Mouse (Mus musculus): ENCODE results near the gene Nrxn2.

Gene Nrxn2

GRCm38 (mm10) chr19:6545481-6545880, 127.0 kb downstream of the Nrxn2 start:
- H3K4me1 ChIP-seq (replicated peaks; ENCODE audit: low read depth, low read length), result peaks cover 12% of the 10 kb centered on the region
- no peak overlapping the region for H3K4me3 ChIP-seq (replicated peaks; ENCODE audit: low read length)
- TF ChIP-seq POU5F1 (IDR thresholded peaks at IDR 0.05; ENCODE audit: borderline replicate concordance, low read length), result no peak
- no peak for TF ChIP-seq NANOG (IDR thresholded peaks at IDR 0.05; ENCODE audit: borderline replicate concordance, low read length)
- TF ChIP-seq CTCF (conservative IDR thresholded peaks at IDR 0.05; ENCODE audit: low read length), result no peak
- H3K9me3 ChIP-seq (ENCODE audit: low read length), result no peaks in the 10 kb centered on the region; the same call in 1 of the 2 replicates
- no peaks in the 10 kb centered on the region for H3K36me3 ChIP-seq (ENCODE audit: insufficient read depth, low read length)
- H3K27me3 ChIP-seq (ENCODE audit: insufficient read depth, low read length), result peaks cover 67% of the 10 kb centered on the region

- Histone ChIP-seq H3K9me3 (ENCODE audit: low read length) (no peaks in the 10 kb centered on the region; the same call in 1 of the 2 replicates), H3K27me3 (ENCODE audit: insufficient read depth, low read length) (peaks cover 61% of the 10 kb centered on the region), H3K36me3 (ENCODE audit: insufficient read depth, low read length) (no peaks in the 10 kb centered on the region), H3K4me1 (replicated peaks; ENCODE audit: low read depth, low read length) (peaks cover 6% of the 10 kb centered on the region; the same call in 1 of the 2 replicates), H3K4me3 (replicated peaks; ENCODE audit: low read length) (no peak overlapping the region)
- TF ChIP-seq NANOG (IDR thresholded peaks at IDR 0.05; ENCODE audit: borderline replicate concordance, low read length), result no peak
- TF ChIP-seq POU5F1 (IDR thresholded peaks at IDR 0.05; ENCODE audit: borderline replicate concordance, low read length), result no peak
- TF ChIP-seq CTCF (conservative IDR thresholded peaks at IDR 0.05; ENCODE audit: low read length), result no peak
Observed at GRCm38 (mm10) chr19:6546096-6546495, 127.6 kb downstream of the Nrxn2 start.

- Histone ChIP-seq H3K36me3 (ENCODE audit: insufficient read depth, low read length) (no peaks in the 10 kb centered on the region), H3K4me3 (replicated peaks; ENCODE audit: low read length) (no peak overlapping the region), H3K4me1 (replicated peaks; ENCODE audit: low read depth, low read length) (peaks cover 4% of the 10 kb centered on the region; the same call in 1 of the 2 replicates), H3K27me3 (ENCODE audit: insufficient read depth, low read length) (peaks cover 45% of the 10 kb centered on the region), H3K9me3 (ENCODE audit: low read length) (0 out of 2 replicates have a peak, but pooled peaks cover 3% of the 10 kb centered on the region)
- no peak for TF ChIP-seq POU5F1 (IDR thresholded peaks at IDR 0.05; ENCODE audit: borderline replicate concordance, low read length)
- no peak for TF ChIP-seq CTCF (conservative IDR thresholded peaks at IDR 0.05; ENCODE audit: low read length)
- no peak for TF ChIP-seq NANOG (IDR thresholded peaks at IDR 0.05; ENCODE audit: borderline replicate concordance, low read length)
Observed at GRCm38 (mm10) chr19:6547801-6548200, 129.3 kb downstream of the Nrxn2 start.

GRCm38 (mm10) chr19:6548431-6549410, 130.2 kb downstream of the Nrxn2 start:
- H3K36me3 ChIP-seq (ENCODE audit: insufficient read depth, low read length), result no peaks in the 10 kb centered on the region
- H3K4me1 ChIP-seq (replicated peaks; ENCODE audit: low read depth, low read length), result peaks cover 4% of the 10 kb centered on the region; the same call in 1 of the 2 replicates
- peaks cover 39% of the 10 kb centered on the region for H3K27me3 ChIP-seq (ENCODE audit: insufficient read depth, low read length)
- H3K9me3 ChIP-seq (ENCODE audit: low read length), result 0 out of 2 replicates have a peak, but pooled peaks cover 3% of the 10 kb centered on the region
- no peak overlapping the region for H3K4me3 ChIP-seq (replicated peaks; ENCODE audit: low read length)
- TF ChIP-seq POU5F1 (IDR thresholded peaks at IDR 0.05; ENCODE audit: borderline replicate concordance, low read length) (no peak), CTCF (conservative IDR thresholded peaks at IDR 0.05; ENCODE audit: low read length) (no peak), NANOG (IDR thresholded peaks at IDR 0.05; ENCODE audit: borderline replicate concordance, low read length) (no peak)

GRCm38 (mm10) chr19:6549566-6549965, 131.0 kb downstream of the Nrxn2 start:
- peaks cover 32% of the 10 kb centered on the region for H3K27me3 ChIP-seq (ENCODE audit: insufficient read depth, low read length)
- H3K9me3 ChIP-seq (ENCODE audit: low read length), result 0 out of 2 replicates have a peak, but pooled peaks cover 3% of the 10 kb centered on the region
- no peaks in the 10 kb centered on the region for H3K36me3 ChIP-seq (ENCODE audit: insufficient read depth, low read length)
- no peak overlapping the region for H3K4me3 ChIP-seq (replicated peaks; ENCODE audit: low read length)
- H3K4me1 ChIP-seq (replicated peaks; ENCODE audit: low read depth, low read length), result peaks cover 6% of the 10 kb centered on the region; the same call in 1 of the 2 replicates
- TF ChIP-seq NANOG (IDR thresholded peaks at IDR 0.05; ENCODE audit: borderline replicate concordance, low read length), result no peak
- no peak for TF ChIP-seq POU5F1 (IDR thresholded peaks at IDR 0.05; ENCODE audit: borderline replicate concordance, low read length)
- no peak for TF ChIP-seq CTCF (conservative IDR thresholded peaks at IDR 0.05; ENCODE audit: low read length)

- peaks cover 22% of the 10 kb centered on the region for H3K27me3 ChIP-seq (ENCODE audit: insufficient read depth, low read length)
- H3K4me3 ChIP-seq (replicated peaks; ENCODE audit: low read length), result no peak overlapping the region
- H3K36me3 ChIP-seq (ENCODE audit: insufficient read depth, low read length), result no peaks in the 10 kb centered on the region
- 0 out of 2 replicates have a peak, but pooled peaks cover 3% of the 10 kb centered on the region for H3K9me3 ChIP-seq (ENCODE audit: low read length)
- TF ChIP-seq POU5F1 (IDR thresholded peaks at IDR 0.05; ENCODE audit: borderline replicate concordance, low read length) (no peak), NANOG (IDR thresholded peaks at IDR 0.05; ENCODE audit: borderline replicate concordance, low read length) (no peak)
- H3K4me1 ChIP-seq (replicated peaks; ENCODE audit: low read depth, low read length), result peaks cover 6% of the 10 kb centered on the region; the same call in 1 of the 2 replicates
Observed at GRCm38 (mm10) chr19:6551215-6551614, 132.7 kb downstream of the Nrxn2 start.

- TF ChIP-seq CTCF (conservative IDR thresholded peaks at IDR 0.05; ENCODE audit: low read length) (peak; percentile 88), POU5F1 (IDR thresholded peaks at IDR 0.05; ENCODE audit: borderline replicate concordance, low read length) (no peak)
- H3K4me3 ChIP-seq (replicated peaks; ENCODE audit: low read length), result no peak overlapping the region
- H3K4me1 ChIP-seq (replicated peaks; ENCODE audit: low read depth, low read length), result peaks cover 6% of the 10 kb centered on the region; the same call in 1 of the 2 replicates
- H3K27me3 ChIP-seq (ENCODE audit: insufficient read depth, low read length), result peaks cover 11% of the 10 kb centered on the region; the same call in 1 of the 2 replicates
- H3K9me3 ChIP-seq (ENCODE audit: low read length), result 0 out of 2 replicates have a peak, but pooled peaks cover 3% of the 10 kb centered on the region
- no peaks in the 10 kb centered on the region for H3K36me3 ChIP-seq (ENCODE audit: insufficient read depth, low read length)
Observed at GRCm38 (mm10) chr19:6552302-6553028, 133.9 kb downstream of the Nrxn2 start.

- Histone ChIP-seq H3K9me3 (ENCODE audit: low read length) (0 out of 2 replicates have a peak, but pooled peaks cover 3% of the 10 kb centered on the region), H3K36me3 (ENCODE audit: insufficient read depth, low read length) (no peaks in the 10 kb centered on the region), H3K4me1 (replicated peaks; ENCODE audit: low read depth, low read length) (peaks cover 6% of the 10 kb centered on the region; the same call in 1 of the 2 replicates), H3K4me3 (replicated peaks; ENCODE audit: low read length) (no peak overlapping the region), H3K27me3 (ENCODE audit: insufficient read depth, low read length) (peaks cover 5% of the 10 kb centered on the region; the same call in 1 of the 2 replicates)
- TF ChIP-seq POU5F1 (IDR thresholded peaks at IDR 0.05; ENCODE audit: borderline replicate concordance, low read length), result no peak
- no peak for TF ChIP-seq CTCF (conservative IDR thresholded peaks at IDR 0.05; ENCODE audit: low read length)
- no peak for TF ChIP-seq NANOG (IDR thresholded peaks at IDR 0.05; ENCODE audit: borderline replicate concordance, low read length)
Observed at GRCm38 (mm10) chr19:6553174-6553573, 134.6 kb downstream of the Nrxn2 start.

Measured in E14TG2a.4 (cell line).